Mouse (Mus musculus) kidney, adult 8-10 months (tissue): ENCODE results near the gene H2-Eb1.
"Not testable (repeated sequence)": the region's sequence is repeated elsewhere in the genome, so short reads cannot be mapped to it uniquely, and the experiment has no call there.

Source experiments
- DNase-seq, 2 experiments: peaks; one replicate each; pipeline ENCODE4 v3.0.0; 2022

Gene H2-Eb1

GRCm38 (mm10) chr17:34292570-34292969 lies 13.1 kb upstream of the H2-Eb1 start:
- no peak for DNase-seq

- DNase-seq, result no peak
These were observed 12.1 kb upstream of the H2-Eb1 start for GRCm38 (mm10) chr17:34293533-34293932.

DNA sequence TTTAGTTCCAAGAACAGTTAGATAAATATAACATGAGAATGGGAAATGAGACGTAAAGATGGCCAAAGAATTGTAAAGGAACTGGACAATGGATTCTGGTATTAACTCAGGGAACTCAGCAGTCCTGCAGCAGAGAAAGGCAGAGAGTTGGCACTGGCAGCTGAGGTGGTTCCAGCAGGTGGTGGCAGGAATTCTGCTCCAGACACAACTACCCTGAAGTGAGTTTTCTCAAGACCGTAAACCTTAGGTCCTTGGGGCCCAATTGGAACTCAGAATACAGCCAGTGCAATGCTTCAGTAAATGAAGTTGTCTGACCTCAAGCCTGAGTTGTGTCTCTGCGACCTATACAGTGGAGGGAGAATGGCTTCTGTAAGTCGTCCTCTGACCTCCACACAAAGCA lies 11.4 kb upstream of the H2-Eb1 start:
- no peak for DNase-seq

GRCm38 (mm10) chr17:34295307-34295706 lies 10.4 kb upstream of the H2-Eb1 start:
- no peak for DNase-seq

- DNase-seq, result peak; percentile 44 to 76
These were observed 9.5 kb upstream of the H2-Eb1 start for GRCm38 (mm10) chr17:34295891-34296794.

GRCm38 (mm10) chr17:34299356-34299755 lies 6.3 kb upstream of the H2-Eb1 start:
- DNase-seq, result no peak

DNA sequence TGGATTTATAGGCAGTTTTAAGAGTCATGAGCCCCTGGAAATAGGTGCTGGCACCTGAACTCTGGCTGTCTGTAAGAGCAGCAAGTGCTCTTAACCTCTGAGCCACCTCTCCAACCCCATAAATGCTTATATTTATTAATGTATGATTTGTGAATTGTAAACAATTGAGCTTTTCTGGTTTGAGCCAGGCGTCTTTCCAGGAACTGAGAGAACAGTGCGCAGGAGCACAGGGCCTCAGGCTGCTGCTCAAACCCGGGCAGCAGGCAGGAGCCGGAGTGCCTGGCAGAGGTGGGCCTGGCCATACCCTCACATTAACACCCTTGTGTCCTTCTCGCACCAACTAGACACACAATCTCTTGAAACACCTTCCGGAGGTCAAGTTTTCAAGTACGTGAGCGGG lies 5.6 kb upstream of the H2-Eb1 start:
- DNase-seq, result no peak

DNA sequence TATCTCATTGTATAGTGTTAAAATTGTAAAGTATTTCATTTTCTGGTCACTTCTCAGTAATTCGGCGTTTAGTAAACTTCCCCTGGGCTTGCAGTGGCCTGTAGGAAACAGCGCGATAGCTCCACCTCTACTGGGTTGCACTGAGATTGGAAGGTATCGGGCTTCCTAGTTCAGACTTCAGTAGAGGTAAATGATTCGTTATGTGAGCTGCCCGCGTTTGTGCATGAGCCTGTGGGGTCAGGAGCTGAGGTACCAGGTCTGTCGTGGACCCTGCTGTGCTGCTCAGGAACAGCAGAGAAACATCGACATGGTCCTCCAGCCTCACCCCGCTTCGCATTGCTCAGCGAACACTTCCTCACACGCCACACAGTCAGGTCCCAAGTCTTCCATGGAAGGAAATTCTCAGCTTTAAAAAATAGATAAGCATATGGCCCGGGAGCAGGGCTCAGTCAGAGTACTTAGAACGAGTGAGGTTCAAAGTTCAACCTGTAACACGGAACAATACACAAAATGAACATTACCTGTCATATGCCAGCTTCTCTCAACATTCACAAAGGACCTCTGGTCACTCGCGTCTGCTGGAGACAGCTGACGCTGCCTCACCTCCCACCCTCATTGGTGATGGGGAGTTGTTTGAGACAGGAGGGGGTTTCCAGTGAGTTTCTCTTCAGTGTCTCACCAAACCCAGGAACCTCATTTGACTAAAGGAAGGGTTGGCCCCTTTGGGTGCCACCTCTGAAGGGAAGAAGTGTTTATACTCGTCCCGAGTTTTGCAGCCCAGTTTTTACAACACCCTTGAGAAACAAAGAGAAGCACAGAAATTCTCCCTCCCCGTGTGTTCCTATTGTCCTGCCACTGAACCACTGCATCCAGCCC lies 4.7 kb upstream of the H2-Eb1 start:
- DNase-seq, result no peak

DNA sequence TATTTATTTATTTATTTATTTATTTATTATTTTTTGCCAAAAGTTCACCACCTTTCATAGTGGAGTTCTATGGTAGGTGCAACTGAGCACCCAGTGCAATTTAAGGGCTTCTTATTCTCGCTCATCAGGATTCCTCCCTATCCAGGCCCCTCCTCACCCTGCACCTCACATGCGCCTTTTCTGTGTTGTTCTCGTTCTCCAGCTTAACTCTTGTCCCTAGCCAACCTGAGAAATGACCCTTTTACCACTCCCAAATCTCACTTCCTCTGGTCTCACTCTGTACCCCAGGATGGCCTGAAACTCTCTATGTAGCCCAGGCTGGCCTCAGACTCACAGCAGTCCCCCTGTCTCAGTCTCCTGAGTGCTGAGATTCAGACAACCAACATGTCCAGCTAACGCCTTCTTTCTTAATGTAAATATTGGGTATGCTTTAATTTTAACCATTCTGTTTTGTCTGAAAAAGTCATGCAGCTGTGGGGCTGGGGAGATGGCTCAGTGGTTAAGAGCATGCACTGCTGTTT lies 3.9 kb upstream of the H2-Eb1 start:
- no peak for DNase-seq

DNA sequence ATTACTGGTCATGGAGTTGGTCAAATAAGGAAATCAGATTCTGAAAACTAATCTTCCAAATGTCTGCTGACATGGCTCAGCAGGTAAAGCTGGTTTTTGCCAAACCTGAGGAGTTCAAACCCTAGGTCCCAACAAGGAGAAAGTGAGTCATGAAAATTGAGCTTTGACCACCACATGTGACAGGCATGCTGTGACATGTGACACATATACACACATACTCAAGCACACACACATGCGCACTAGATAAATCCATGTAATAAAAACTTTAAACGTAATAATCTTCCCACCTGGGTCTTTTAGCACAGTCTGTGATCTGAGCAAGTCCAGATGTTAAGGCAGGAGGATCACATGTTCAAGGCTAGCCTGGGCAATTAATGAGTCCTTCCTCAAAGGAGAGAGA lies 1.9 kb upstream of the H2-Eb1 start:
- DNase-seq, result no peak

- DNase-seq, result peak; percentile 81 to 85
These were observed 916 bp upstream of the H2-Eb1 start for GRCm38 (mm10) chr17:34304751-34305150.

GRCm38 (mm10) chr17:34306407-34306806 lies 740 bp downstream of the H2-Eb1 start:
- DNase-seq, result no peak

DNA sequence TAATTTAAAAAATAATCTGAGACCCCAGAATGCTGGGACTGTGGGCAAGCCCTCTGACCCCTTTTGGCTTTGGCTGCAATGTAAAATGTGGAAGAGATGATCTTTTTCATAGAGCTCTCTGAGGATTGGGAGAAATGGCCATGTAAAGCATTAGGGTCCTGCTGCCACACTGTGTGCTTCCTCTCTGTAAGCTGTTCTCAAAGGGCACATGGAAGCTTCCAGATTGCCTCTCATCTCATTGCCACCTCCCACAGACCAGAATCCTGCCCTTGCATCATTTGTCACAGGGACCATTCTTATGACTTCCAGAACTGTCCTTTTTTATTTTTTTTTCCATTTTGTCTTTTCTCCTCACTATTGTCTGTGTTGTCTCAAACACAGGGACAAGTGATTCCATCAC lies 1.5 kb downstream of the H2-Eb1 start:
- DNase-seq, result no peak

GRCm38 (mm10) chr17:34308161-34308560 lies 2.5 kb downstream of the H2-Eb1 start:
- no peak for DNase-seq

DNA sequence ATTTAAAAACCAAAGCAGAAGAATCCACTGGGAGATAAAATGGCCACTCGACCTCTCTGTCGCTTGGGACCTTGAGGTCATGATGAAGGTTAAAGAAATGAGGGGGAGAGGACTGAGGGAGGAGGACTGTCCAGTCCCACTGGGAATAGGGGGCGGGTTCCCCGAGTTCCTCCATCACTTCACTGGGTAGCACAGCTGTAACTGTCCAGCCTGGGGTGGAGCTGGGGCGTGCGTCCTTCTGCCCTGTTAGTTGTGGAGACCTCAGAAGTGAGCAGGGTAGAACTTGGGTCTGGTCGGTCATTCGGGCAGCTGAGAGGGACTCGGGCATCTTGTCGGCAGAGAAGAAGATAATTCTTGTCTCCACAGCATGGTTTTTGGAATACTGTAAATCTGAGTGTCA lies 3.6 kb downstream of the H2-Eb1 start:
- no peak for DNase-seq

GRCm38 (mm10) chr17:34309683-34310385 lies 4.2 kb downstream of the H2-Eb1 start:
- peak; percentile 67 to 71 for DNase-seq

- not testable (repeated sequence) for DNase-seq
These were observed 4.9 kb downstream of the H2-Eb1 start for GRCm38 (mm10) chr17:34310526-34310925.

- no peak for DNase-seq
These were observed 6.5 kb downstream of the H2-Eb1 start for GRCm38 (mm10) chr17:34312185-34312584.

DNA sequence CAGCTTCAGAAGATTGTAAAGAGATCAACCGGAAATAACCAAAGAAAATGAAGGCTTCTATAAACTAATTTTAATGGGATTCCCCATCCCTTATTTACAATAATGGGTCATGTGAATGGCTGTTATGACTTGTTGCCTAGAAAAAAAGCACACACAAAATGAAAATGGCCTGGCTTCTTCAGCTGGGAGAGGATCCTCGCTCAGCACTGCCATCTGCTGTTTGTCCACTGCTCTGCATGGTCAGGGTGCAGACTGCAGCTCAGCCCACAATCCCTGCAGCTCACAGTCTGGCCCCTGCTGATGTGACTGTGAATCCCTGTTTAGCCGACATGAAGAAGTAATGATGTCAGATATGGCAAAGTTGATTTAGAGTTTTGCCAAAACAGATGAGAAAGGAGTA lies 7.7 kb downstream of the H2-Eb1 start:
- DNase-seq, result peak; percentile 49 to 83

GRCm38 (mm10) chr17:34314286-34314685 lies 8.6 kb downstream of the H2-Eb1 start:
- no peak for DNase-seq

GRCm38 (mm10) chr17:34315512-34315911 lies 9.8 kb downstream of the H2-Eb1 start:
- DNase-seq, result no peak

- DNase-seq, result no peak
These were observed 11.0 kb downstream of the H2-Eb1 start for GRCm38 (mm10) chr17:34316697-34317096.

GRCm38 (mm10) chr17:34317275-34317674 lies 11.6 kb downstream of the H2-Eb1 start:
- DNase-seq, result no peak
